Mouse (Mus musculus): ENCODE results near the gene E130218I03Rik.
A peak's percentile ranks its signal among the peaks of the same experiment; 100 is the strongest.

Gene E130218I03Rik

GRCm38 (mm10) chr4:134243516-134244250, at the start of gene E130218I03Rik:
Gene E130218I03Rik, plus strand, starts transcription at chr4:134243662.
- DNase-seq (ENCODE audit: low read depth in 2 of 2, low spot score in 2 of 2): no peak

- no peak for DNase-seq (ENCODE audit: low read depth in 2 of 2, low spot score in 2 of 2)
These were observed 44.1 kb upstream of the E130218I03Rik start for GRCm38 (mm10) chr4:134199371-134199770.

DNA sequence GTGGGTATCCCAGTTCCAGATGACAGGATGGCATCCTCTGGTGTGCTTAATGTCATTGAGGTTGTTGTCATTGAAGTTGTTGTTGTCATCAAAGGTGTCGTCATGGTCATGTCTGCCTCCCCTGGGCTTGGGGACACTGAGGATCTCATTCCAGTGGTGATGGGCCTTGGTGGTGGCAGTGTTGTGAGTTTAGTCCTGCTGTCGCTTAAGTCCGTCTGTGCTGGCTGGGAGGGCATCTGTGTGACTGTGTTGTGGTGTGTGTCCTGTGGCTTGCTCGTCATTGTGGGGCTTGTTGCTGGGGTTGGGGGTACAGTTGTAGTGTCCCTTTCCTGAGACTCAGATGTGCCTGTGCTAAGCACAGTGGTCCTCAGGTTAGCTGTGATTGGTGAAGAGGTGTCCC, 40.6 kb upstream of the E130218I03Rik start, which contains the start of gene Gm7534:
Gene Gm7534 (minus strand): TSS at position 101 of the 400 bp plus-strand sequence.
- DNase-seq (ENCODE audit: low read depth in 2 of 2, low spot score in 2 of 2): no peak

DNA sequence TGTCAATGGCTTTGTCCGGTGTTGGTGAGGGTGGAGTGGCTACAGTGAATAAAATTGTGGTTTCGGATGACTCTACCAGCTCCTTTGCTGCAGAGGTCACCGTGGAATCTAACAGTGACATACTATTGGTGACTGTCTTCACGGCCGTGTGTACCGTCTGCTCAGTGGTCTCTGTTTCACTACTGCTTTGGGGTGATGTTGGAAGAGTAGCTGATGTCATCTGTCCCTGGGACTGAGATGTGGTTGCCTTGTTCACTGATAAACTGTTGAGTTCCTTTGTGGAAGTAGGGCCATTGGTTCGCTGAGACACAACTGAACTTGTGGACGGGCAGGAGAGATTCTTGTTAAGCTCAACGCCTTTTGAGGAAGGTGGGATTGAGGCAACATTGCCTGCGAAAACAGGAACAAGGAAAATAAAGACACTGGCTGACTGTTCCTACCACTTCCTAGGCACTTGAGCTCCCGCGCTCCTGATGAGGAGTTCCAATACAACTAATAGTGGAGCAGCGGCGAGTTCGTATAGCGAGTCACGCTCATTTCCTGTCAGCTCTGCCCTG, 40.0 kb upstream of the E130218I03Rik start:
- DNase-seq (ENCODE audit: low read depth in 2 of 2, low spot score in 2 of 2): no peak

GRCm38 (mm10) chr4:134206488-134207053, 36.9 kb upstream of the E130218I03Rik start:
- no peak for DNase-seq (ENCODE audit: low read depth in 2 of 2, low spot score in 2 of 2)

GRCm38 (mm10) chr4:134222793-134223600, 20.5 kb upstream of the E130218I03Rik start:
- DNase-seq (ENCODE audit: low read depth in 2 of 2, low spot score in 2 of 2): no peak

DNA sequence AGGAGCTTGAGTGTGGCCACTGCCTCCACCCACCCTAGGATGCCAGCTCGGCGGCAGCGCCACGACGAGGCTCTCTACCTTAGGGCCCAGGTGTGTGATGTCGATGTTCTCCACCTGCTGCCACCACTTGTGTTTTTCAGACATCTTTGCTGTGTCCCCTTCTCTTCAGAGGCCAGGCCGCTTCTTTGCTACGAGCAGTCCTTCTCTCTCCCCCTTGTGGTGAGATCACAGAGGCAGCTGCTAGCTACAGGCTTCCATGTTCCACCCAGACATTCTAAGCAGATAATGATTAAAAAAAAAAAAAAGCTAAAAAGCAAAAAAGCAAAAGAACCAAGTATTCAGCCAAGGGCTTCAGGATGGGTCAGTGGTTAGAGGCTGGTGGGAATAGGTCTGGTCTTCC, 16.3 kb upstream of the E130218I03Rik start, which contains the start of gene Catsper4:
Gene Catsper4 (minus strand): TSS at position 190 of the 400 bp plus-strand sequence.
- no peak for DNase-seq (ENCODE audit: low read depth in 2 of 2, low spot score in 2 of 2)

GRCm38 (mm10) chr4:134230431-134230830, 13.0 kb upstream of the E130218I03Rik start:
- no peak for DNase-seq (ENCODE audit: low read depth in 2 of 2, low spot score in 2 of 2)

GRCm38 (mm10) chr4:134234876-134235275, 8.6 kb upstream of the E130218I03Rik start:
- no peak for DNase-seq (ENCODE audit: low read depth in 2 of 2, low spot score in 2 of 2)

GRCm38 (mm10) chr4:134237582-134238278, 5.7 kb upstream of the E130218I03Rik start:
- no peak for DNase-seq (ENCODE audit: low read depth in 2 of 2, low spot score in 2 of 2)

- no peak for DNase-seq (ENCODE audit: low read depth in 2 of 2, low spot score in 2 of 2)
These were observed 5.2 kb upstream of the E130218I03Rik start, which contains the start of gene Cnksr1 for GRCm38 (mm10) chr4:134238279-134238651. Gene Cnksr1, minus strand, starts transcription at chr4:134238399.

DNA sequence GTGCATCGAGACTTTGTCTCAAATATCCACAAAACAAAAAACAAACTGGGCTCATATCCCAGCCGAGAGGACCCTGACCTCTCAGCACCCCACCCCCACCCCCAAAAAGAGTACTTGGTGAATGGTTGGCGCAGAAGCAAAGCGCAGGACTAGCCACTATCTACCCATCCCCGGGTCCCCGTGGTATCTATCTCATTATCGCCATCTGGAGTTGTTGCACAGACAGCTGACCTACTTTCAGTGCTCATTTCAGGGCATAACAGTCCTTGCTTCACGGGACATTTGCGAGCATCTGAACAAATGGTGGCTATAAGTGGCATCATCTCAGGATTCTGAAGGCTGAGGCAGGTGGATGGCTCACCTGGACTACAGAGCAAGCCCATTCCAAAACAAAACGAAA, 4.8 kb upstream of the E130218I03Rik start:
- no peak for DNase-seq (ENCODE audit: low read depth in 2 of 2, low spot score in 2 of 2)

DNA sequence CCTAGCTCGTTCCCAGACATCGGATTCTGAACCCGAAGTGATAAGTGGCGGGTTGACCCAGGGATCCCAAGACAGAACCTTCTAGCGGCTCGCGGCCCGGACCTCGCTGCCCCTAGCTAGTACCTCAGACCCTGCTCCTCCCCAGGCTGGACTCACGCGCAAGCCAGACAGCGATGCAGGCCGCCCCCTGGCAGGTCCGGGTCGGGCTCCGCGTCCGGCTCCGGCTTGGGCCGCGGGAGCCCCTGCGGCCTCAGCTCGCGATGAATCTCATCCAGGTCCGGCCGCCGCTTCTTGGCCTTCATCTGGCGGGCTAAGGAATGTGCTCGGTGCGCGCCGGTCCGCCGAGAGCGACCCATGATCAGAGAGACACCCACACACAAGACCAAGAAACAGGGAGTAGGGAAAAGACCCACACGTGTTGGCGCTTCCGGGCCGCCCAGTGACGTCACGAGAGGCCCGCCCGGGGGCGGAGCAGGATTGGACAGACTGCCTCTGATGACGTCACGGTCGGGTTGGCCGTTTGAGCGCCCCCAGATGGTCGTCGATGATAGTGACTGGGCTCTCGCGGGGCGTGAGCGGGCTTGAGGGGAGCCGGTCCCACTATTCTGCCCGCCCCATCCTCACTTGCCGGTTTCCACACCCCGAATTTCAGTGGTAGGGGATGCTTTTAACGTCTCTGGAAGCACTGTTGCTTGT, 1.8 kb downstream of the E130218I03Rik start, which contains the start of gene Zfp593:
Gene Zfp593 (minus strand): TSS at position 445 of the 696 bp plus-strand sequence.
- DNase-seq (ENCODE audit: low read depth in 2 of 2, low spot score in 2 of 2): peak; percentile 95 to 97

- DNase-seq (ENCODE audit: low read depth in 2 of 2, low spot score in 2 of 2): no peak
These were observed 2.8 kb downstream of the E130218I03Rik start for GRCm38 (mm10) chr4:134246256-134246655.

DNA sequence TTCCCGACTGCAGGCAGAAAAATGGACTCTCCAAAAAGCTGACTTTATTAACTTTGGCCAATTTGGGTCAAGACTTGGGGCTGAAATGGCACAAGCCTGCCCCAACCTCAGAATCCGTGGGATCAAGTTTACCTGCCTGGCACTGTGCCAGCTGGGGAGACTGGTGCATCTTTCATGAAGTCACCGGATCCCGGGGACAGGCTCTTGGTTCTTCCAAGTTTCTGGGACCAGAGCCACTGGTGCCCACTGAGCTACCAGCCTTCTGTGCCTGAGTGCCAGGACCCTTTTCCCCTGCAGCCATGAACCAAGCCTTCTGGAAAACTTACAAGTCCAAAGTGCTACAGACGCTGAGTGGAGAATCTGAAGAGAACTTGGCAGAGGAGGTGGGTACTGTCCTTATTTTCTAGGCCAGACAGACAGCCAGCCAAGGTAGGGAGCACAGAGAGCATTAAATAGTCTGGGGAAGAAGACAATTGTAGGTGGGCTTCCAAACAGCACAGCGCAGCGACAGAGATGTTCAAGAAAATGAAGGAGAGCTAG, 3.3 kb downstream of the E130218I03Rik start, which contains the start of gene Gm30191:
Gene Gm30191 (plus strand): TSS at position 217 of the 540 bp plus-strand sequence.
- DNase-seq (ENCODE audit: low read depth in 2 of 2, low spot score in 2 of 2): no peak

GRCm38 (mm10) chr4:134249651-134250050, 6.2 kb downstream of the E130218I03Rik start:
- peak; percentile 59 to 65 for DNase-seq (ENCODE audit: low read depth in 2 of 2, low spot score in 2 of 2)

GRCm38 (mm10) chr4:134250116-134250929, 6.9 kb downstream of the E130218I03Rik start:
- DNase-seq (ENCODE audit: low read depth in 2 of 2, low spot score in 2 of 2): no peak

DNA sequence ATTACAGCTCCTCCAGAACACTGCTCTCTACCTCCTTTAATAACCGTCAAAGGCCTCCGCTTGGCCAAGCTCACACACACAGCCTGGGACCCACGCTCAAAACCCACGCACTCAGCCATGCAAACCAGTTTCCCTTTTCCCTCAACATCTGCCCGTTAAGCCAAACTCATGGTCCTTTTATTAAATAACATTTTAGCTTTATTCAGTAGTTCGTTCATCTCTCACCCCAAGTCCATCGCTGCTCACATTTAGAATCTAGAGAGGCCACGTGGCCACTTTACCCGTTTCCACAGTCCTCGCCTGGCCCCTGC, 7.4 kb downstream of the E130218I03Rik start:
- DNase-seq (ENCODE audit: low read depth in 2 of 2, low spot score in 2 of 2): no peak

All from CD8-positive naive resting alpha-beta T cell, adult 2 months (primary cell).